Mouse (Mus musculus) right cerebral cortex, postnatal 14 days (tissue): ENCODE measurements around the gene Ptpn1.

Source experiments
- DNase-seq: peaks from one replicate; pipeline ENCODE4 v3.0.0; 2022

The Ptpn1 gene

GRCm38 (mm10) chr2:167924011-167924410, 7.8 kb upstream of the Ptpn1 start:
- DNase-seq: no peak

- peak; percentile 74 for DNase-seq
Observed at GRCm38 (mm10) chr2:167924803-167925604, 6.9 kb upstream of the Ptpn1 start.

DNA sequence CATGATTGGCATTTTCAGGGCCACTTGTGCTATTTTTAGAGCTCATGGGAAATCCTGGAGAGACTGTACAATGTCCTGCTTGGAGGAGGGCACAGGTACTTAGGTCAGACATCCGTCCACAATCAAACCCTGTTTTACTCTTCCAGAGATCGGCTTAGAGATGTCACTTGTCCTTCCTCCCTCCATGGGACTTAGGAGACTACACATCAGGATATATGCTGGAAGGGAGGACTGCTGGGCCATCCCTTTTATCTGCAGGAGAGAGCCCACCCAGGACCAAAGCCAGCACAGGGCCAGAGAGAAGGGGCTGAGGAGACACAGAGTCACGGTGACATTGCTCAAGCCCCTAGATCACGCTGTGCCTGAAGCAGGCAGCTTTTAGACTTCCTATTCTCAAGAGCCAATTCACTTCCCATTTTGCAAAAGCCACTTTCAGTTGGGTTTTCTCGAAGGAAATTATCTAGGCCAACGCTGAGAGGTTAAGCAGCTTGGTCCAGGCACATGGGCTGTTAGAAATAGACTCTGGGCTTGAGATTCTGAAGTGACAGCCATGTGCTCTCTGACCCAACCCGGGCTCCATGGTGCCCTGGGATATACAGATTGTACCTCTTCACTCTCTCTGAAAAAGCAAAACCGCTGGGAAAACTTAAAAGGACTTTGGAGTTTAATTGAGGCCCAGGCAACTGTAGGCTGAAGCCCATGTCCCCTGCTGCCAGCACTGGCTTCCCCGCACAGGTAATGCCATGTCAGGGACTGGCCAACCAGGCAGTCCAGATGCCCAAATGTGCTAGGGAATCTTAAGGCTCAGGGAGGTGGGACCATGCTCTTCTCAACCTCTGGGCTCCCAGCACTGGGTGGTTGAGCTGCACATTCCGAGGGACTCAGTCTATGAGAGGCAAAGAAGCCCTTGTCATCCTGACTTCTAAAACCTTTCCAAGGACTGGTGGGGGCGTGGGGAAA, 5.7 kb upstream of the Ptpn1 start:
- DNase-seq: no peak

GRCm38 (mm10) chr2:167928002-167928526, 3.8 kb upstream of the Ptpn1 start:
- no peak for DNase-seq

- no peak for DNase-seq
Observed at GRCm38 (mm10) chr2:167928972-167929371, 2.9 kb upstream of the Ptpn1 start.

GRCm38 (mm10) chr2:167930975-167931374, 882 bp upstream of the Ptpn1 start:
- DNase-seq: no peak

DNA sequence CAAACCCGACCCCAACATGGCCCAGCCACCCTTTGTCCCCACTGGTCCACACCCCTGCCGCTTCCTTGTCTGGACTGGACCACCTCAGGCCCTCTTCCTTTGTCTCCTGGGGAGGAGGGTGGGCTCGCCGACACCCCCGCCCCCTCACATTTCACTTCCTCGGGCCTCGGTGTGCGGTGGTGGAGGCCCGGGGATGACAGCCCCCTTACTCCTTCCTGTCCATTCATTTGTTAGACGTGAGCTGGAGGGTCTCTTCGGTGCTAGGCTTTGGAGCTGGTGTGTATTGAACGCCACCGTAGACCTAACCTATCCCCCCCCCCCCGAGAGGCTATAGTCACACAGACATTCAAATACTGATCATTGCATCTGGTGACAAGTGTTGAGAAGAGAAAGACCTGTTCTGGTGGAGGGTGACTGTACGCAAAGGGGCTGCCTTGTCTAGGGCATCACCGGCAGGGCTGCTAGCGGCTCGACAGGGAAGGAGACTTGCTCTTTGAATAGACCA, 922 bp downstream of the Ptpn1 start:
- no peak for DNase-seq

GRCm38 (mm10) chr2:167933397-167933796, 1.5 kb downstream of the Ptpn1 start:
- DNase-seq: no peak

DNA sequence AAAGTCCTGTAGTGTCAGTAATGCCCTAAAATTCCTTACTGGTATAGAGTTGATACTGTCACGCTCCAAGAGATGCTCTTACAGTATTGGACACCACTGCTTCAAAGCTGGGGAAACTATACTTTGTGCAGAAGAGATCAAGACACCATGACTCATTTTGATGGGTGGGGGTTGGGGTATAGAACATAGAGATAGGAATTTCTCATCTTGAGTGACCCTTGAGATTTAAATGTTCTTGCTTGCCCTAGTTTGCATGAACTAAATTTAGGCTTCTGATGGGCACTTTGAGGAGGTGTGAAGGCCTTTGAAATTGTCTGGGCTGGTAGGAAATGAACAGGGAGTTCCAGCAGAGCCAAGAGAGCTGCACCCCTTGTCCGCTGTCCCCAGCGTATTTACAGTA, 4.1 kb downstream of the Ptpn1 start:
- no peak for DNase-seq

- no peak for DNase-seq
Observed at GRCm38 (mm10) chr2:167938786-167939185, 6.9 kb downstream of the Ptpn1 start.

- DNase-seq: no peak
Observed at GRCm38 (mm10) chr2:167939204-167939603, 7.3 kb downstream of the Ptpn1 start.

GRCm38 (mm10) chr2:167939632-167940399, 8.0 kb downstream of the Ptpn1 start:
- no peak for DNase-seq

DNA sequence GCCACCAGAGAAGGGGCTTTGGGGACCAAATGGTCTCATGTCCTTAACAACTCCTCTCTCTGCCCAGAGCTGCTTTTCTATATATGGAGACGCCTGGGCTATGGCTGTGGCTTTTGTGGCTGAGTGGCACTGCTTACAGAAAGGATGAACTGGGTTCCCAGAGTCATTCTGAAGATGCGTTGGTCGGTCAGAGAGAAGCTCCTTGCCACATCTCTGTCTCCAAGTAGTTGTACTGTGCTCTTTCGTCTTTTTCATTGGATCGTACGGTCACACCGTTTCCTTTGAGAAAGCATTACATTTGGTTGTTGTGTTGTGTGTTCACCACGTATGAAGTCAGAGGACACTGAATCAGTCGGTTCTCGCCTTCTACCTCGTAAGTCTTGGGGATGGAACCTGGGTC, 8.8 kb downstream of the Ptpn1 start:
- DNase-seq: no peak

- no peak for DNase-seq
Observed at GRCm38 (mm10) chr2:167941320-167941719, 9.5 kb downstream of the Ptpn1 start.

DNA sequence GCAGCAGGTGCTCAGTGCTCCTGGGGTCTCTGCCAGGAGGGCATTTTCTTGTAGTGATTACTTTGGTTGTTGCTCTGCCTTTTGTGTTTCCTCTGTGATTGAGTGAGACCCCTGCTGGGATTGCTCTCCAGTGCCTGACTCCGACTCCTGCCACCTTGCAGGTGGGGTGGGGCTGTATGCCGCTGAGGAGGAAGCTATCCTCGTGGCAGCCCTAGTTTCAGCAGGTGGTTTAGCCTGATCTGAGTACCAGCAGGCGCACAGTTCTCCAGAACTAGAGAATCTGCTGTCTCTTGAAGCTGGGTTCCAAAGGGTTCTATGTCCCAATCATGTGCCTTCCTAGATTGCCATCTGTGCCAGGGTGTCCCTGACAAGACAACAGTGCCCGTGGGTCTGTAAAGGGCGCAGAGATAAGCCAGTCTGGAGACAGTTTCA, 9.9 kb downstream of the Ptpn1 start:
- no peak for DNase-seq

GRCm38 (mm10) chr2:167942199-167942925, 10.5 kb downstream of the Ptpn1 start:
- peak; percentile 50 for DNase-seq

DNA sequence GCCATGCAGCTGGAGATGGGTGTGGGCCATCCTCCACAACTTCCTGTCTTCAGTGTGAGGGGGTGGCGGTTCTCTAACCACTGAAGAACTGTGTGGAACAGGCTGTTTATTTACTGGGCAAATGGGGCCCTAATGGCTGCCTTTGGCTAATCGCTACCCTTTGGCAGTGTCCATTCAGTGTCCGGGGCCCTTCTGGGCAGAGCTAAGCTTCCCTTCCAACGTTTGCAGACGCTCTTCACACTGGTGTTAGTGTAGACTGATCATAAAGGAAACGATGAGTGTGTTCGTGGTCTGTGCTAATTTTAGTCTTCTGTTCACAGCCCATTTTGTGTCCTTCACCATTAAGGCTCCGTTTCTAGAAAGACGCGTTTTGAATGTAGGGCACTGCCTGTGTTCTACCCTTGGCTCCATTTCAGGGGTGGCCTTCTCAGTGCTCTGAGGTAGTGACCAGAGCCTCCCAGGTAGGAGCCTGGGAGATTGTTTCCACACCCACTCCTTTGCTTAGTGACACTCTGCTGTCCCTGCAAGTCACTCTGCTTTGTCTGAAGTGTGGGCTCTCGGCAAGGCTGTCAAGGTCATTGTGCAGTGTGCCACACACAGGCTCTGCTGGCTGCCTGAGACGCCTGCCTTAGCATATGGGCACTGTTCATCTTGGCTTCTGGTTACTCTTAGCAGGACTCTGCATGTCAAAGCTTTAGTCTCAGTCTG, 11.2 kb downstream of the Ptpn1 start:
- peak; percentile 31 for DNase-seq

GRCm38 (mm10) chr2:167944193-167944592, 12.3 kb downstream of the Ptpn1 start:
- DNase-seq: no peak

GRCm38 (mm10) chr2:167945451-167945850, 13.6 kb downstream of the Ptpn1 start:
- no peak for DNase-seq

GRCm38 (mm10) chr2:167947251-167947650, 15.4 kb downstream of the Ptpn1 start:
- no peak for DNase-seq

- no peak for DNase-seq
Observed at GRCm38 (mm10) chr2:167948047-167948446, 16.2 kb downstream of the Ptpn1 start.
